Mouse (Mus musculus): ENCODE data around the gene Iqcb1.

The Iqcb1 gene

DNA sequence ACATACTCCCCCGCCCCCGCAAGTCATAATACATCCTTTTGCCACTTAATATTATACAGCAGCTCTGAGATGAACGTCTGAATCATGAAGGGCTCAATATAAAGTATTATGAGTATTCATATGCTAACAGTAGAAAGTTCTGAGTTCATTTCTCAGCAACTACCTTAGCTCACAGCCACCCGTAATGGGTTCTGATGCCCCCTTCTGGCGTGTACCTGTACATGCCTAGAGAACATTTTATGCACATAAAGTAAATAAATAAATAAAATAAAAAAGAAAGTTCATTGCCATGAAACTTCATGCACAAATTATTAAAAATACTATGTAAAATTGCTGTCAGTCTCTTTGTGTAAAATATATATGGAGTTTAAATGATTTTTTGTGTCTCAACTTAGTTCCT is 49.1 kb downstream of the Iqcb1 start:
- DNase-seq: peak; percentile 46

DNA sequence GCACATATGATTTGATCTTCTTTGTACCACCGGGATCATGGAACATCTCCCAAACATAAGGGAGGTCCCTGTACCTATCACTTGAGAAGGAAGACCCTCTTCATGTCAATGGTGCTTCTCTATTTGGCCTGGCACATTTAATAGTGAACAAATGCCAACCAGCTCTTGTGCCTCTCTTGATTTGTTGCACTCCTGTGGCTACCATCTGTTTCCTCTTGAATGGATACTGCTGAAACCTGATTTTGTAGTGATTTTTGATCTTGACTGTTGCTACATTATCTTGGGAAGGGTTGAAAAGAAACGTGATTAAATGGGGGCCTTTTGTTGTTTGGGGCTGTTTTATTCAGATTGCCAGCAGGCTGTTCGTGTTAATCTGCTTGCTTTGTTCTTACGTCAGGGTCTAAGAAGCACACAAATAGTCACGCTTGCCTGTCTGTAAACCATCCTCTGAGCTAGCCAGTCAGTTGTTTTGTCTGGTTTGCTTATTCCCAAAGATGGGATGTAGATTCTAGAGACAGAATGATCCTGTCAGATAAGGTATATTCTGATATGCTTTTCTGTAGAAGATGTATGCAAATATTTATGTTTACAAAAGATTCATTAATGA is 54.7 kb downstream of the Iqcb1 start:
- DNase-seq: no peak

DNA sequence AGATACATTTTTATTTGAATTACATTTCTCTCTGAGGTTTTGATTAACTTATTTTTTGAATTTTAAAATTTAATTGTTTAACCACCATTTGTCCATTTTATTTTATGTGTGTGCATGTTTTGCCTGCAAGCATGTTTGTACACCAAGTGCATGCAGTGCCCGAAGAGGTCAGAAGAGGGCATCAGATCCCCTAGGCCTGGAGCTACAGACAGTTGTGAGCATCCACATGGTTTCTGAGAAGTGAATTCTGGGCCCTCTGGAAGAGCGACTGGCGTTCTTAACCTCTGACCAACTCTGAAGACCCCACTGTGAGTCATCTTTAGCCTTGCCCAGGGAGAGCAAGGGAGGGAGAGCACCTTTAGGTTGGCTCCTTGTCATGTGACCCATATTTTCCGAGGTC is 56.7 kb downstream of the Iqcb1 start:
- peak; percentile 76 for DNase-seq

DNA sequence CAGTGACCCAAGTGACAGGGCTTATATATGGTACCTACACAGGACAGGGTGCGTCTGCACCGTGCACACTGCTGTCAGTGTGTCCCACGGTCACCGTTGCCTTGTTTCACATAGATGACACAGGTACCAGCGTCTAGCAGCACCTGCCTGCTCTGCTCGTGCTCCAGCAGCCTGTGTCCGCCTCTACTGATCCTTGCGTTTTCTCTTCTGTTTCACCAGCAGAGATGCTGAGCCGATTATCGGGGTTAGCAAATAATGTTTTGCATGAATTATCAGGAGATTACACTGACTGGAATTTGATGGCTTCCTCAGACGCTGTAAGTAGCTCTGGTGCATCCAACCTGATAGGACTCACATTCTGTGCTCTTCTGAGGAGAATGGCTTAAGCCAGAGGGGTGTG is 57.7 kb downstream of the Iqcb1 start:
- no peak for DNase-seq

GRCm38 (mm10) chr16:36887546-36887945 is 59.4 kb downstream of the Iqcb1 start:
- no peak for DNase-seq

GRCm38 (mm10) chr16:36890559-36890958 is 62.4 kb downstream of the Iqcb1 start:
- DNase-seq: no peak

GRCm38 (mm10) chr16:36891415-36891814 is 63.2 kb downstream of the Iqcb1 start:
- DNase-seq: no peak

DNA sequence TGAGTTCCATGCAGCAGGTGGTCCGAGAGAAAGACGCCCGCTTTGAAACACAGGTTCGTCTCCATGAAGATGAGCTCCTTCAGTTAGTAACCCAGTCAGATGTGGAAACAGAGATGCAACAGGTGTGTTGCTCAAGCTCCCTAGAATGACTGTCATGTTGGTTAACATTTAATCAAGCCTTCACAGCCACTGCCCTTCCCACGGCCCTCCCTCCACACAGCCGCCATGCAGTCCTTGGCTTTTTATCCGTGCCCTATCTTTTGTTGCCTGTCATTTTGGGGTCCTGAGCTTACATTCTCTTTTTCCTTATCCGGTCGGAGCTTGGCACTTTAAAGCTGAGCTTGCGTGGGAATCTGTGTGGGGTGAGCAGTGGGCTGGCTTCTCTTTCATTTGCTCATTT is 65.1 kb downstream of the Iqcb1 start:
- no peak for DNase-seq

GRCm38 (mm10) chr16:36896712-36897111 is 68.5 kb downstream of the Iqcb1 start:
- DNase-seq: no peak

DNA sequence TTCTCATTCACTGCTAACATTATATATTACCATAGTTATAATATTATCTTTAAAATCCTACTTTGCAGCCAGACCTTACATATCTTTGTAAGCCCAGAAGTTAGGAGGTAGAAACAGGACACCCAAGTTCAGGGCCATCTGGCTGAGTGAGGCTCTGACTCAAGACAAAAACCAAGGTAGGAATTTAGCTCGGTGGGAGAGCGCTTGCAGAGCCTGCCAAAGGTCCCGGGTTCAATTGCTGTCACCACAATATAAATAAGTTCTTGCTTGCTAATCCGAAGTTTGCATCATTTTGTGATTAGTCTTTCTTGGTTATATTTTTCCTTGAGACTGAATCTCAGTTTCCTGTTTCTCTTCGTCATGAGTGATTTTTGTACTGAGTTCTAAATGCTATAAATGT is 75.0 kb downstream of the Iqcb1 start:
- no peak for DNase-seq

GRCm38 (mm10) chr16:36911909-36912308 is 83.7 kb downstream of the Iqcb1 start:
- no peak for DNase-seq

- no peak for DNase-seq
Measured at GRCm38 (mm10) chr16:36912311-36912710, 84.1 kb downstream of the Iqcb1 start.

DNA sequence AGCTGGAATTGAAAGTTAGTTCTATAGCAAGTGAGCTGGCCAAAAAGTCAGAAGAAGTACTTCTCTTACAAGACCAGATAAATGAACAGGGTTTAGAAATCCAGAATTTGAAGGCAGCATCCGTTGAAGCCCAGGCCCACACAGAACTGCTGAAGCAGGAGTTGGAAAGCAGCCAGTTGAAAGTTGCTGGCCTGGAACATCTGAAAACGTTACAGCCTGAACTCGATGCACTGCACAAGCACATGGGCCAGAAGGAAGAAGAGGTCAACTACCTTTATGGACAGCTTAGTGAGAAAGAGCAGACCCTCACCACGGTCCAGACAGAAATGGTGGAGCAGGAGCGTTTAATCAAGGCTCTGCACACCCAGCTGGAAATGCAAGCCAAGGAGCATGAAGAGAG is 86.0 kb downstream of the Iqcb1 start:
- DNase-seq: no peak

- no peak for DNase-seq
Measured at GRCm38 (mm10) chr16:36918505-36918904, 90.3 kb downstream of the Iqcb1 start.

DNA sequence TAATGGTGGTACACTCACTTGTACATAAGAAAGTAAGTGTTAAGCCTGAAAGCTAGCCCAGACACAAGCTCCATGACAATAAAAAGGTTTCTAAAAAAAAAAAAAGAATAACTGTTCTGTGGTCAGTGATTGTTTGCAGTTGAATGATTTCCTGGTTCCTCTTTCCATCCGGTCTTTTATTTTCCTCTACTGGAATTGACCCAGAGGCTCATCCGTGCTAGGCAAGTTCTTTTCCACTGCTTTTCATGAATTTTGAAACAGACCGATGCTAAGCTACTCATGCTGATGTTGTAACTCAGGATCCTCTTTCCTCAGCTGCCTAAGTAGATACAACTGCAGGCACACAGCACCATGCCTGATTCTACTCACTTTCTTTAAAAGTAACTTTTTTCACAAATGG is 92.2 kb downstream of the Iqcb1 start:
- no peak for DNase-seq

GRCm38 (mm10) chr16:36921067-36921613 is 93.0 kb downstream of the Iqcb1 start:
- DNase-seq: no peak

DNA sequence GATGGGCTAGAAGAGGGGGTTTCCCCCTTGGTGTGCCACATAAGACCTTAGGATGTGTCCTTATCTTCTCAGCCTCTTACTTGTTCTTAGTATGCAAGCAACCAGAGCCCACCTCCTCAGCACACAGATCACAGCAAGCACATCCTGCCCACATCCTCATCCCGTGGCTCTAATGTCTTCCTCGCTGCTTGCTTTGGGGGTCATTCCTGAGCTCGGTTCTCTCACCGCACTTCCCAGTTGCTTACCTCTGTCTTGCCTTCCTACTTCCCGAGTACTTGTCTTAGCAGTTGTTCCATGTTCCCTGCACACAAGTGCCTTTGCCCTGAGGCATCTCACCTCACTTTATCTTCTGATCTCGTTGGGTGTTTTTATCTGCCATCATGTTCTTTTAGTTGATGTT is 93.8 kb downstream of the Iqcb1 start:
- DNase-seq: peak; percentile 46

Data from thymus, postnatal 14 days (tissue).